Mouse (Mus musculus) midbrain, embryonic 14.5 days (tissue): ENCODE data around the gene Wdcp. TPM values are rescaled to one million over a fixed set of nuclear protein-coding genes. Genes with fewer than 3 reads are reported as not detected.
"Not testable (repeated sequence)": the region's sequence is repeated elsewhere in the genome, so short reads cannot be mapped to it uniquely, and the experiment has no call there.

Experiments
- ATAC-seq: fragments of 200-750 bp; cut with Nextera tagmentation; 2 replicates; pipeline ENCODE4 v1.8.0; 2017; ENCODE audit warnings: moderate number of reproducible peaks, moderate library complexity; ENCODE audit not compliant: low FRiP score, low TSS enrichment
- DNase-seq: peaks from one replicate; pipeline ENCODE4 v3.0.0-alpha.2; 2015
- H3K27ac ChIP-seq: fragments of 300-500 bp; sonication (generic); replicated peaks from 2 replicates; pipeline ENCODE4 v1.5.1; 2014; ENCODE audit warnings: mild to moderate bottlenecking, low read depth, low read length, moderate library complexity
- H3K27me3 ChIP-seq: fragments of 300-500 bp; sonication (generic); 2 replicates; pipeline ENCODE4 v1.6.1; 2014; ENCODE audit warnings: low read length, control low read depth, mixed read lengths; ENCODE audit not compliant: control insufficient read depth, insufficient read depth
- H3K36me3 ChIP-seq: fragments of 300-500 bp; sonication (generic); 2 replicates; pipeline ENCODE4 v1.6.1; 2014; ENCODE audit warnings: low read length, control low read depth; ENCODE audit not compliant: control insufficient read depth, insufficient read depth
- H3K4me1 ChIP-seq: fragments of 300-500 bp; sonication (generic); 2 replicates; pipeline ENCODE4 v1.6.1; 2014; ENCODE audit warnings: mild to moderate bottlenecking, antibody characterized with exemption, low read length, control low read depth; ENCODE audit not compliant: control insufficient read depth, insufficient read depth
- H3K4me2 ChIP-seq: fragments of 300-500 bp; sonication (generic); 2 replicates; pipeline ENCODE4 v1.6.1; 2014; ENCODE audit warnings: mild to moderate bottlenecking, low read length, moderate library complexity
- H3K4me3 ChIP-seq: fragments of 300-500 bp; sonication (generic); replicated peaks from 2 replicates; pipeline ENCODE4 v1.5.1; 2014; ENCODE audit warnings: low read depth, low read length
- H3K9ac ChIP-seq: fragments of 300-500 bp; sonication (generic); replicated peaks from 2 replicates; pipeline ENCODE4 v1.6.1; 2014; ENCODE audit warnings: mild to moderate bottlenecking, low read length, moderate library complexity
- H3K9me3 ChIP-seq: fragments of 300-500 bp; sonication (generic); 2 replicates; pipeline ENCODE4 v1.6.1; 2016; ENCODE audit warnings: low read length, control low read depth, mixed read lengths; ENCODE audit not compliant: control insufficient read depth
- WGBS: fragments of 180-500 bp; shearing (Covaris S2); extraction: QIAGEN DNeasy Blood & Tissue Kit; methylation state at CpG from one replicate; pipeline ENCODE4 v1.1.7; 2014; 5-methylcytosine and 5-hydroxymethylcytosine counted together
- polyA plus RNA-seq: library from polyadenylated mRNA; unstranded; fragments of >200 nt; fragmentation: Nextera tagmentation; extraction: Ambion mirVana; gene quantifications from 2 replicates; pipeline ENCODE4 v1.2.1, GENCODE M21; 2014

Wdcp gene
- polyA plus RNA-seq: 10.8 and 11.0 TPM in 2 replicates

- DNase-seq (peak; percentile 95), ATAC-seq (peak; percentile 90)
- peaks cover 5% of the 10 kb centered on the region; the same call in 1 of the 2 replicates for H3K27me3 ChIP-seq
- peak within 1 kb of the TSS; percentile 64 for H3K4me3 ChIP-seq
- H3K4me1 ChIP-seq: peaks cover 14% of the 10 kb centered on the region
- H3K9ac ChIP-seq: peak within 1 kb of the TSS; percentile 48
- H3K36me3 ChIP-seq: no peaks in the 10 kb centered on the region
- H3K27ac ChIP-seq: no peak within 1 kb of the TSS; the same call in none of the 2 replicates
- H3K4me2 ChIP-seq: peak within 1 kb of the TSS; percentile 85
- no peaks in the 10 kb centered on the region for H3K9me3 ChIP-seq
- WGBS: under 1% methylated on average over 30 of the region's 30 CpGs
Measured at GRCm38 (mm10) chr12:4842890-4843597, at the start of gene Wdcp. TSS of gene Wdcp (plus strand) at chr12:4843303.

- 89% methylated on average over 1 of the region's 1 CpGs for WGBS
- Histone ChIP-seq H3K9me3 (no peaks in the 10 kb centered on the region), H3K36me3 (no peaks in the 10 kb centered on the region), H3K9ac (no peak overlapping the region), H3K4me3 (no peak overlapping the region), H3K4me1 (no peaks in the 10 kb centered on the region), H3K27me3 (no peaks in the 10 kb centered on the region), H3K27ac (no peak overlapping the region), H3K4me2 (no peak overlapping the region)
- ATAC-seq (no peak), DNase-seq (peak; percentile 14)
Measured at GRCm38 (mm10) chr12:4793718-4794117, 49.4 kb upstream of the Wdcp start.

- not testable (repeated sequence) for H3K36me3 ChIP-seq, ATAC-seq, DNase-seq, H3K9me3 ChIP-seq, H3K27ac ChIP-seq, H3K9ac ChIP-seq, H3K27me3 ChIP-seq, H3K4me3 ChIP-seq, H3K4me2 ChIP-seq, H3K4me1 ChIP-seq
- WGBS: 81% methylated on average over 6 of the region's 6 CpGs
Measured at GRCm38 (mm10) chr12:4797471-4797870, 45.6 kb upstream of the Wdcp start.

GRCm38 (mm10) chr12:4811036-4811435 is 32.1 kb upstream of the Wdcp start:
- no peak overlapping the region for H3K4me2 ChIP-seq
- DNase-seq: no peak

GRCm38 (mm10) chr12:4811705-4812104 is 31.4 kb upstream of the Wdcp start:
- no peaks in the 10 kb centered on the region for H3K9me3 ChIP-seq
- peaks cover 6% of the 10 kb centered on the region; the same call in 1 of the 2 replicates for H3K4me1 ChIP-seq
- H3K4me3 ChIP-seq: no peak overlapping the region
- WGBS: 67% methylated on average over 3 of the region's 3 CpGs
- no peak overlapping the region for H3K9ac ChIP-seq
- H3K27ac ChIP-seq: no peak overlapping the region
- no peaks in the 10 kb centered on the region for H3K36me3 ChIP-seq
- H3K27me3 ChIP-seq: no peaks in the 10 kb centered on the region
- ATAC-seq: no peak
- no peak overlapping the region for H3K4me2 ChIP-seq
- DNase-seq: no peak

More at GRCm38 (mm10) chr12:4811036-4811435, 32.1 kb upstream of the Wdcp start:
- ATAC-seq: no peak
- no peak overlapping the region for H3K27ac ChIP-seq
- no peaks in the 10 kb centered on the region for H3K9me3 ChIP-seq
- no peak overlapping the region for H3K4me3 ChIP-seq
- H3K36me3 ChIP-seq: no peaks in the 10 kb centered on the region
- H3K27me3 ChIP-seq: no peaks in the 10 kb centered on the region
- no peak overlapping the region for H3K9ac ChIP-seq
- 81% methylated on average over 4 of the region's 4 CpGs for WGBS
- H3K4me1 ChIP-seq: no peaks in the 10 kb centered on the region

GRCm38 (mm10) chr12:4813636-4814035 is 29.5 kb upstream of the Wdcp start:
- Histone ChIP-seq H3K27ac (no peak overlapping the region), H3K9ac (no peak overlapping the region), H3K4me2 (no peak overlapping the region), H3K4me1 (peaks cover 15% of the 10 kb centered on the region), H3K4me3 (no peak overlapping the region), H3K27me3 (no peaks in the 10 kb centered on the region), H3K9me3 (no peaks in the 10 kb centered on the region), H3K36me3 (no peaks in the 10 kb centered on the region)
- DNase-seq (no peak), ATAC-seq (no peak)
- WGBS: 91% methylated on average over 4 of the region's 4 CpGs

GRCm38 (mm10) chr12:4816680-4817360 is 26.3 kb upstream of the Wdcp start:
- Histone ChIP-seq H3K4me1 (peaks cover 20% of the 10 kb centered on the region), H3K4me3 (peak overlapping the region; percentile 87), H3K27me3 (no peaks in the 10 kb centered on the region), H3K36me3 (peaks cover 14% of the 10 kb centered on the region), H3K27ac (peak overlapping the region; percentile 88), H3K9ac (peak overlapping the region; percentile 55), H3K9me3 (no peaks in the 10 kb centered on the region), H3K4me2 (peak overlapping the region; percentile 67)
- WGBS: 9% methylated on average over 24 of the region's 24 CpGs
- DNase-seq (no peak), ATAC-seq (peak; percentile 84)

GRCm38 (mm10) chr12:4817361-4818101 is 25.6 kb upstream of the Wdcp start, which contains the start of gene Sf3b6:
TSS of gene Sf3b6 (plus strand) at chr12:4817544.
- WGBS: under 1% methylated on average over 49 of the region's 49 CpGs

More at GRCm38 (mm10) chr12:4817361-4818101, 25.6 kb upstream of the Wdcp start, which contains the start of gene Sf3b6:
- H3K4me2 ChIP-seq: peak within 1 kb of the TSS; percentile 72
- peak within 1 kb of the TSS; percentile 88 for H3K27ac ChIP-seq
- H3K9me3 ChIP-seq: no peaks in the 10 kb centered on the region
- peaks cover 16% of the 10 kb centered on the region for H3K36me3 ChIP-seq
- peaks cover 20% of the 10 kb centered on the region for H3K4me1 ChIP-seq
- DNase-seq (peak; percentile 99), ATAC-seq (peak; percentile 98)
- peak within 1 kb of the TSS; percentile 77 for H3K9ac ChIP-seq
- peak within 1 kb of the TSS; percentile 87 for H3K4me3 ChIP-seq
- no peaks in the 10 kb centered on the region for H3K27me3 ChIP-seq
